In genomic region chr19:53431003-53431402, GRCm38 (mm10) we compare ENCODE assay signal across 23 mouse cellular contexts. TPM values are rescaled to one million over a fixed set of nuclear protein-coding genes. Genes with fewer than 3 reads are reported as not detected.
A peak's percentile ranks its signal among the peaks of the same experiment; 100 is the strongest.
DNase-seq lines count a peak whose midpoint lies in the region; ATAC-seq and TF ChIP-seq lines count a peak whose summit lies in the region.
"Had no signal": no experiment of that assay in that cellular context is flagged by ENCODE, and none has a peak within 500 bp of the region (broad histone marks: within the 10 kb centered on the region; RNA-seq: fewer than 3 reads in every experiment).

No protein-coding gene starts in this region.

- intact Hi-C loops in left cerebral cortex, adult 2 months (cut with DNase I) = loop anchor here (2.0 kb wide), 1 partner anchor 70 kb away; no protein-coding TSS in a partner anchor

- H3K9ac ChIP-seq in forebrain, embryonic 16.5 days (replicated peaks; ENCODE audit: low read depth, low read length) = no peak overlapping the region
- H3K9ac ChIP-seq in neural tube, embryonic 14.5 days (replicated peaks; ENCODE audit: low read depth, low read length) = no peak overlapping the region
- H3K9ac ChIP-seq: intestine, embryonic 15.5 days had no signal

- no peak overlapping the region for H3K4me3 ChIP-seq in left cerebral cortex, adult 2 months
- no peak overlapping the region for H3K4me3 ChIP-seq in forebrain, embryonic 16.5 days (replicated peaks; ENCODE audit: low read length)
- H3K4me3 ChIP-seq in neural tube, embryonic 14.5 days (ENCODE audit: low read depth, low read length) = no peak overlapping the region
- H3K4me3 ChIP-seq: embryonic facial prominence, embryonic 10.5 days; erythroblast, embryonic 14.5 days; intestine, embryonic 15.5 days had no signal

- DNase-seq in cerebellum, adult 11-12 months = peak; percentile 57
- DNase-seq in cerebellum, postnatal 36 days = no peak
- DNase-seq in left cerebral cortex, adult 2 months (ENCODE audit: extremely low spot score in 1 of 2, low spot score in 2 of 2) = no peak
- DNase-seq in left cerebral cortex, adult 8-10 months (ENCODE audit: low spot score in 2 of 2) = no peak
- no peak for DNase-seq in Muller cell, postnatal 12 days (ENCODE audit: inconsistent ontology term)
- DNase-seq in left cerebral cortex, adult 11 months (ENCODE audit: low spot score) = no peak
- DNase-seq: gastrocnemius, postnatal 25 days; heart, postnatal 10 days; lung, postnatal 10 days had no signal

- peak overlapping the region; percentile 29; the same call in 1 of the 2 replicates for H3K27ac ChIP-seq in left cerebral cortex, adult 2 months
- H3K27ac ChIP-seq in forebrain, embryonic 16.5 days (ENCODE audit: low read length) = peak overlapping the region; percentile 17
- H3K27ac ChIP-seq in neural tube, embryonic 14.5 days (ENCODE audit: low read depth, low read length) = peak overlapping the region; percentile 36; the same call in 1 of the 2 replicates
- H3K27ac ChIP-seq: embryonic facial prominence, embryonic 10.5 days; intestine, embryonic 15.5 days; kidney, postnatal 0 days had no signal

- H3K27me3 ChIP-seq in forebrain, embryonic 16.5 days (replicated peaks; ENCODE audit: control insufficient read depth, insufficient read depth, low read length) = no peaks in the 10 kb centered on the region
- no peaks in the 10 kb centered on the region for H3K27me3 ChIP-seq in neural tube, embryonic 14.5 days (ENCODE audit: control insufficient read depth, insufficient read depth, low read length)
- H3K27me3 ChIP-seq: intestine, embryonic 15.5 days had no signal

- H3K4me1 ChIP-seq in forebrain, embryonic 16.5 days (replicated peaks; ENCODE audit: control insufficient read depth, insufficient read depth, low read length) = peaks cover 20% of the 10 kb centered on the region
- peaks cover 12% of the 10 kb centered on the region for H3K4me1 ChIP-seq in neural tube, embryonic 14.5 days (ENCODE audit: control insufficient read depth, insufficient read depth, low read length)

- 70% methylated on average over 11 of the region's 11 CpGs for WGBS in forebrain, embryonic 16.5 days
- 73% methylated on average over 11 of the region's 11 CpGs for WGBS in neural tube, embryonic 14.5 days

- H3K4me2 ChIP-seq in forebrain, embryonic 16.5 days (ENCODE audit: low read length) = no peak overlapping the region
- H3K4me2 ChIP-seq in neural tube, embryonic 14.5 days (ENCODE audit: low read depth, low read length) = no peak overlapping the region
- H3K4me2 ChIP-seq: intestine, embryonic 15.5 days had no signal

- no peaks in the 10 kb centered on the region for H3K36me3 ChIP-seq in forebrain, embryonic 16.5 days (ENCODE audit: control insufficient read depth, insufficient read depth)
- H3K36me3 ChIP-seq in neural tube, embryonic 14.5 days (ENCODE audit: control insufficient read depth, insufficient read depth, low read length) = no peaks in the 10 kb centered on the region
- H3K36me3 ChIP-seq: embryonic facial prominence, embryonic 10.5 days; G1E; intestine, embryonic 15.5 days had no signal

- TF ChIP-seq CTCF in left cerebral cortex, adult 2 months (IDR thresholded peaks at IDR 0.05) = no peak

- ATAC-seq in forebrain, embryonic 16.5 days = no peak
- peak; percentile 19; the same call in 1 of the 2 replicates for ATAC-seq in neural tube, embryonic 14.5 days (ENCODE audit: low read depth)
- ATAC-seq: CD4-positive, CD25-positive, alpha-beta regulatory T cell, adult 4 months; intestine, embryonic 15.5 days had no signal

- no peaks in the 10 kb centered on the region for H3K9me3 ChIP-seq in forebrain, embryonic 16.5 days (ENCODE audit: control insufficient read depth, low read length)
- no peaks in the 10 kb centered on the region for H3K9me3 ChIP-seq in neural tube, embryonic 14.5 days (ENCODE audit: control insufficient read depth, low read length)
- H3K9me3 ChIP-seq: embryonic facial prominence, embryonic 10.5 days; G1E; intestine, embryonic 15.5 days had no signal

RNA-seq across cellular contexts. Expression of gene Smndc1, which starts 40.6 kb away (rescaled TPM):
- total RNA-seq in left cerebral cortex, adult 2 months (2021) = 10 to 100 TPM; 35.1 to 35.8 TPM
- 10 to 100 TPM; 33.2 to 38.1 (median 36.3) TPM for total RNA-seq in left cerebral cortex, adult 8-10 months (2022)
- 33.2 and 39.6 TPM in 2 replicates for polyA plus RNA-seq in forebrain, embryonic 16.5 days (2015; fragmentation: Nextera tagmentation; extraction: Ambion mirVana)
- 34.6 and 40.2 TPM in 2 replicates for polyA plus RNA-seq in neural tube, embryonic 14.5 days (2014; fragmentation: Nextera tagmentation; extraction: Ambion mirVana)

RNA-seq across cellular contexts. Expression of gene Gm10197, which starts 59.4 kb away (rescaled TPM):
- not detected for total RNA-seq in left cerebral cortex, adult 2 months (2021)
- not detected for total RNA-seq in left cerebral cortex, adult 8-10 months (2022)
- not detected in 2 replicates for polyA plus RNA-seq in forebrain, embryonic 16.5 days (2015; fragmentation: Nextera tagmentation; extraction: Ambion mirVana)
- polyA plus RNA-seq in neural tube, embryonic 14.5 days (2014; fragmentation: Nextera tagmentation; extraction: Ambion mirVana) = 8.7 TPM in 1 of 2 replicates, not detected in the other
- total RNA-seq: gastrocnemius, postnatal 25 days; heart, postnatal 10 days; layer of hippocampus, adult 18-20 months; megakaryocyte, adult 5-6 weeks had no signal
- polyA plus RNA-seq: CD4-positive, CD25-positive, alpha-beta regulatory T cell, adult 4 months; erythroblast, embryonic 14.5 days; G1E; kidney, postnatal 0 days; limb, embryonic 14.5 days; liver, embryonic 16.5 days; spleen, adult 2 months; stomach, embryonic 16.5 days had no signal
